Mouse (Mus musculus) brown adipose tissue, adult 24 weeks (tissue): ENCODE measurements around the gene Inf2. TPM values are rescaled to one million over a fixed set of nuclear protein-coding genes. Genes with fewer than 3 reads are reported as not detected.

Source experiments
- H3K27ac ChIP-seq: fragments of 200-500 bp; replicated peaks from 2 replicates; pipeline ENCODE4 v1.5.1; 2012; ENCODE audit warnings: low read depth, mild to moderate bottlenecking, low read length
- H3K4me1 ChIP-seq: fragments of 200-500 bp; 2 replicates; pipeline ENCODE4 v1.6.1; 2012; ENCODE audit warnings: low read length, mixed read lengths; ENCODE audit not compliant: control insufficient read depth, insufficient read depth, insufficient read length
- H3K4me3 ChIP-seq: fragments of 200-500 bp; 2 replicates; pipeline ENCODE4 v1.5.1; 2012; ENCODE audit warnings: low read depth, mild to moderate bottlenecking, low read length, moderate library complexity; ENCODE audit not compliant: insufficient read depth
- polyA plus RNA-seq: library from polyadenylated mRNA; stranded (reverse); fragments of >200 nt; gene quantifications from 2 replicates; pipeline ENCODE4 v1.2.4, GENCODE M21; 2012; ENCODE audit not compliant: missing spikeins, insufficient read depth, insufficient read length

The Inf2 gene
- polyA plus RNA-seq = 12.9 and 13.5 TPM in 2 replicates

DNA sequence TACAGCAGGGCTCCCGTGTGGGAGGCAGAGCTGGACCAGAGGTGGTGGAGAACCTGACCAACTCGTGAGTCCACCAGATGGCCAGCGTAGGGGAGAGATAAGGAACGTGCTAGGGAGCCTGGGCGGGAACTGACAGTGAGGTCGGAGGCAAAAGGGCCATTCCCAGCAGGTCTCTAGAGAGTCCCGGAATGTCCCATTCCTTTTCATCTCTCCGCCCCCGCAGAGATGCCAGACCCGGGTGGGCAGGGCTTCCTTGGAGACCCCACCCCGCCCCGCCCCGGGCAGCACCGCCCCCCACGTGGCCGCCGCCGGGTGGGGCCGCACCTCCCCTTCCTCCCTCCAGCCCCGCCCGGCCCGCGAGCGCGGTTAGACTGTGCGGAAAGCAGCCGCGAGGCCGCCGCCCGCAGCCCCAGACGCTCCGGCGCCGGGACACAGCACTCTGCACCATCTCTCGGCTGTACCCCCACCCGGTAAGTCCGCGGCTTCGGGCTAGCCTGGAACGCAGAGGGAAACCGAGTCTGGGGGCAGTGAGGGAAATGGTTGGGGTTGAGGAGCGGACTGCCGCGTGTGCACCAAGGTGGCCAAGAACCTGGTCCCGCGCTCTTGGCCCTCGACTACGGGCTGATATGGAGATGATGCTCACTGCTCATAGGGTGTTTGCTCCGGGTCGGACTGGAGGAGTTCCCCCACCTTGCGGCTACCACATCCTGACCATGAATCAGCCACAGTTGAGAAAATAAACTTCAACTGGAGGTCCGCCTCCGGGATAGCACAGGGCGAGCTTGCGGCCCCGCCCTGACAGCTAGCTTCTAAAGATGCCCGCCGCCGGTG lies at the start of gene Inf2:
Inf2 (plus strand) TSS at position 359 of the 831 bp plus-strand sequence.
- Histone ChIP-seq H3K4me3 (peak within 1 kb of the TSS; percentile 70), H3K4me1 (peaks cover 41% of the 10 kb centered on the region), H3K27ac (peak within 1 kb of the TSS; percentile 71)

DNA sequence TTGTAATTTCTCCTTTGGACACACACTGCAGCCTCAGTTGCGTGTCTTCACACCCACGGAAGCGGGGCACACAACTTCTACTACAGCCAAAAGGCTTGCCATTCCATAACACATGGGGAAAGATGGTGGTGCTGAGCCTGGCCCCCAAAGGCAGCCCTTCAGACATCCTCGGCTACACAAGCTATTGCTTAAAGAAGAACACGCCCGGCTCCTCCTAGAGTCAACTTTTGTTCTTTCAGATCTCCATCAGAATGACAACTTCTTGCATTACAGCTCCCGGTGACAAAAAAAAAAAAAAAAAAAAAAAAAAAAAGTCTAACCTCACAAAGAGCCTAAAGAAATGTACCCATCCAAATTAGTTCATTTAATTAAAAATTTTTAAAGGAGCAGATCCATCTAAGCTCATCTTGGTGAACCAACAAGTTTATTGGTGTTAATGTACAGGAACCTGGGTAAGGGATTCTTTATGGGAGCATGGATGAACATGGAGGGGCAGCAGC lies 49.1 kb upstream of the Inf2 start:
- Histone ChIP-seq H3K4me3 (no peak overlapping the region), H3K4me1 (no peaks in the 10 kb centered on the region), H3K27ac (no peak overlapping the region)

DNA sequence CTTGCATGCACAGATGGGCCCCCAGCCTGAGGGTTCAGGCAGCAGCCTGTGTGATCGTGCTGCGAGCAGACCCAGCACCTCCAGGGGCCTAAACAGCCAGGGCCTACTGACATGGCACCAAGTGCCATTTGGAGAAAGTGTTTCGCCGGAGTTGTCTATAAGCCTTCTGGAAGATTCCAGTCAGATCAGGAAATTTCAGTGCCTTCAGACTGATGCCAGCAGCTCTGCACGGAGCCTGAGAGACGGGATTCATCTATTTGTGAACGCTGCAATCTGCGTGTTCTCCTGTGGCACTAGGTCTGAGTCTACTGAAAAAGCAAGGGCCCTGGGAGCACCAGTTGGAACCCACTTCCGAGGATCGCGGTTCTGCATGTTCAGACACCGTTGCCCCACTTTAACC lies 48.3 kb upstream of the Inf2 start:
- Histone ChIP-seq H3K4me3 (no peak overlapping the region), H3K27ac (no peak overlapping the region), H3K4me1 (no peaks in the 10 kb centered on the region)

DNA sequence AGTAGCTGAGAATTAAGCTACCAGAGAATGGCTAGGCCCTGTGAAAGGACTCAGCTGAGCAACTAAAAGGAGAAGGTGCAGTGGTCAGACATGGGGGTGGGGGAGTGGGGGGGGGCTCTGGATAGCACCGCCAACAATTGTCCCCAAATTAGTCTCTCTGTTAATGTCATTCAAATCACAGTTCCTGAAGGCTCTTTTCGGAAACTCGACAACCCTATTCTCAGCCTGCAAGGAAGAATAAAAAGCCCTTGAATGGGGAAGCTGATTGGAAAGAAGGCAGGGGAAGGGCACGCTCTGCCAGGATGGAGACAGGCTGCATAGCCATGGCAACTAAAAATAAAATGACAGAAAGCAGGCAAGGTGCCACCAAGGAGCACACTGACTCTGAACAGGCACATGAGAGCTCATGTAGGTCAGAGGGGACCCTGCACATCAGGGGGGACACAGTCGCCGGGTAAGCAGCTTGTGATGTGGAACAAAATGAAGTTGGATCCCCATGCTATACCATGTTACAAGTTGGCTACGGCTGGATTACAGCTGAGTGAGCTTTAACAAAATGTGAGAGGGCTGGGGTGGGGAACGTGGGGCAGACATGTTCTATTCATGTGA lies 47.0 kb upstream of the Inf2 start:
- Histone ChIP-seq H3K27ac (no peak overlapping the region), H3K4me1 (no peaks in the 10 kb centered on the region), H3K4me3 (no peak overlapping the region)

DNA sequence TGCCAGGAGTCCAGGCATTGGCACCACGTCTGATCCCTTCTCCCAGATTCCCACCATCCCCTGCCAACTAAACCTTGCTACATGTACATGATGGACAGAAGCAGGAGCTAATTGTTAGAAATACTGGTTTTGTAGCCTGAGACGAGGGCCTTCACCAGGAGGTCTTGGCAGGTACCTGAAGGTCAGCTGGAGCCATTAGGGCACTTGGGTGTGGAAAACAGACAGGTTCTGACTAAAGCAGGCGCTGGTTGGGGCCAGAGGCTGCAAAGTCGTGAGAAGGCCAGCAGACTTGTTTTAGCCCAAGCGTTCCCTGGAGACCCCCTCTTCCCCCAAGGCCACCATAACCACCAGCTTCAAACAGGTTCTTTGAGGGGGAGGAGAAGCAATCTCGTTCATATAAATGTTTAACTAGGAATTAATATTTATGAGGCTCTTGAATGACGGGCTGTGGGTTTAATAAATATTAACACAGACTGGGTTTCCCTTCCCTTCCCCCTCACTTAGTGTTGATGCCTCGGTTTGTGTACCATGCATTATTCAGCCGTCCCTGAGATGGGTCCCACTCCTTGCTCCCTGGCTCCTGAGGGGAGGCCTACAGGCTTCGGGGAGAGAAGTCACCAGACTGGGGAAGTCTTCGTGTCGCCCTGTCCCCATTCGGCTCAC lies 46.2 kb upstream of the Inf2 start:
- Histone ChIP-seq H3K4me3 (no peak overlapping the region), H3K27ac (no peak overlapping the region), H3K4me1 (no peaks in the 10 kb centered on the region)

DNA sequence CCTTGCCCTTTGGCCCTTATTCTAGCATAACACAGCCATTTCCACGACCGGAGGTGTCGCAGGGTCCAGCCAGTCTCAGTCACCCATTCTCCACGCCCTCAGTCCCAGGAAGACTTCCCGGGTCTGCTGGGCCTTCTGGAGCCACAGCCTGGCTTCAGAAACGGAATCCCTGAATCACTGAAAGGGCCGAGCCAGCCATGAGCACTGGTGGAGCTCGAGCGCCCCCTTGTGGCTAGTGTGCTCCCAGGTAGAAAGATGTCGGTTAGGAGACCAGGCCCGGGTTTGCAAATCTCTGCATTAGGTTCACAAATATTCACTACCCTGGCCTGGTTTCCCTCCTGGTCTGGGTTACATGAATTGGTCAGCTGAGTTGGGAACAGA lies 45.7 kb upstream of the Inf2 start:
- Histone ChIP-seq H3K4me3 (no peak overlapping the region), H3K4me1 (no peaks in the 10 kb centered on the region), H3K27ac (no peak overlapping the region)

DNA sequence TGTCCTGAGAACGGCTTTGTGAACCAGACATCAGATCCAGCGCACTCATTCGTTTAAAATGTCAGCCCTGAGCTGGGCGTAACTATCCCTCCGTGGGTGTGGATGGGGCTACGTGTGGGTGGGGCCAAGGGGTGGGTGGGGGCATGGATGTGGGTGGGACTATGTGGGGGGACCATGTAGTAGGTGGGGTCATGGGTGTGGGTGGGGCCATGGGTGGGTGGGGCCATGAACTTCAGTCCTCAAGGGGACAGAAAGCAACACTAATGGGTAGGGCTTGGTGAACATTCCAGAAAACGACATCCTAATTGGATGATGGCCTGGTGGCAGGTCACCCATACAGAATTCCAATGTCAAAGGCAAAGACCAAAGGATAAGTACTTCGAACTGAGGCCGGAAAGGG lies 44.6 kb upstream of the Inf2 start:
- H3K4me3 ChIP-seq = no peak overlapping the region
- no peaks in the 10 kb centered on the region for H3K4me1 ChIP-seq
- no peak overlapping the region for H3K27ac ChIP-seq

DNA sequence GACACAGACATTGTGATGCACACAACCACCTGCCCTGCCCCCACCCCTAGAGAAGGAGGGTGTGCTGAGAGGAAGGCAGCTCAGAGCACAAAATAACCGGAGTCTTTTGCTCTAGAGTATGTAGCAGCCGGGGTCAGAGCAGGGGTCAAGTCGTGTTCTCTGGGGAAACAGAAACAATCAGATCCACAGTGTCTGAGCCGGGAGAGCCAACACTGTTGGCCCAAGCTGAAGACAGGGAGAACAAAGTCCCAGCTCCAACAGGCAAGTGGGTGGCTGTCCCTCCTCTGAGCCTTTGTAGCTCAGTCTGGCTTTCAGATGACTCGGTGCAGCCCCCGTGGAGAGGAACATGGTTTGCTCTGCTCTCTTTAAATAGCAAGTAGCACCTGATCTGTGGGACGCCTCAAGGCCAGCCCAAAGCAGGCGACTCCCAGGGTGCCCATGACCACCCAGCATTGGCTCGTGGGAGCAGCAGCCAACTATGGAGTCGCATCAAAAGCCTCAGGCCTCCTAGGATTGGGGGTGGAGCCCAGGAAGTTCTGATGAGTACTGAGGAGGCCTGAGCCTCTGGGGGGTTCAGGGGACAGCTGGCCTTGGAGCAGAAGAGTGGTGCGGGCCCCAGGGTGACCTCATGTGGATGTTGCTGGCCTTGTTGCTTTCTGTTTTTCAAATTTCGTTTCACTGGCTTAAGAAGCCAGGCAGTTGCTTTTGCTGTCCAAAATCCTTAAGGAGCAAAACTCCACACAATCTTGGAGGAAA lies 43.5 kb upstream of the Inf2 start:
- H3K4me3 ChIP-seq = no peak overlapping the region
- H3K27ac ChIP-seq = no peak overlapping the region
- H3K4me1 ChIP-seq = no peaks in the 10 kb centered on the region

DNA sequence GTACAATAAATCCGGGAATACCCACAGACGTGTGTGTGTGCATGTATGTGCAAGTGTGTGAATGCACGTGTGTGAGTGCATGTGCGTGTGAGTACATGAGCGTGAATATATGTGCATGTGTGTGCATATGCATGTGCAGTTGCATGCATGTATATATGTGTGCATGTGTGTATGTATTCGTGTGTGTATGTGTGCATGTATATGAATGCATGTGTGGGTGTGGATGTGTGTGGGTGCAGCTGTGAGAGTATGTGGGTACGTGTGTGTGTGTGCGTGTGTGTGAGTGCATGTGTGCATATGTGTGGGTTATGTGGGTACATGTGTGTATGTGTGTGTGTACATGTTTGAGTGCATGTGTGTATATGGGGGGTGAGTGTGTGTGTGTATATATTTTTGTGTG lies 42.5 kb upstream of the Inf2 start:
- Histone ChIP-seq H3K27ac (no peak overlapping the region), H3K4me3 (no peak overlapping the region), H3K4me1 (no peaks in the 10 kb centered on the region)

DNA sequence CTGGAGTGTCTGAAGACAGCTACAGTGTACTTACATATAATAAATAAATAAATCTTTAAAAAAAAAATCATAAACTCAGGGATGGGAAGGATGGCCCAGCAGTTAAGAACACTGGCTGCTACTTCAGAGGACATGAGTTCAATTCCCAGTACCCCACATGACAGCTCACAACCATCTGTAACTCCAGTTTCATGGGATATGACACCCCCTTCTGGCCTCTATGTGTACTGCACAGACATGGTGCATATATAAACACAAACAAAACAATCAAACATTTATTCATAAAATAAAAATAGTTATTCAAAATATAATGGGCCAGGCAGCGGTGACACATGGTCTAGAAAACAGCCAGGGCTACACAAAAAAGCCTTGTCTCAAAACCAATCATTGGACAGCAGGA lies 39.3 kb upstream of the Inf2 start:
- Histone ChIP-seq H3K4me3 (no peak overlapping the region), H3K4me1 (no peaks in the 10 kb centered on the region), H3K27ac (no peak overlapping the region)

DNA sequence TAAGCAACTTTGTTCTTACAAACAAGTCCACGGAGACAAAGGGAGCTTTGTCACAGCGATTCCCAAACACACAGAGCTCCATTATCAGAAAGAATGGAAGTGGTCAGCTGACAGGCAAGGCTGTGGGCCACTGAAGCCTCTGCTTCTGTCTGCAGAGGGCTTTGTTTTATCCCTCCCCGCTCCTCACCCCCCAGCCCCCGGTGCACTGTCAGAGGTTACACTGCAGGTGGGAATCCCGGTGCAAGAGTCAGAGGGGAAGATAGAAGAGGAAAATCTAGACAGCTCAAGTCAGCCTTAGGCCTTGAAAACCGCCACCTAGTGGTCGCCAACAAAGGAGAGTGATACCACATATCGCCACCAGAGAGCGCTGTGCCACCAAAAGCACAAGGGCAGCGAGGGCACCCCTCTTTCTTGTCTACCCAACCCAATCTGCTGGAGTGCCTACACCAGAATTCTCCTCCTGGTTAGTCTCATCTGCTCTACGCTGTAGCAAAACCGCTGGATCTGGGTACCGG lies 36.7 kb upstream of the Inf2 start:
- H3K27ac ChIP-seq = no peak overlapping the region
- H3K4me3 ChIP-seq = no peak overlapping the region
- peaks cover 8% of the 10 kb centered on the region for H3K4me1 ChIP-seq

DNA sequence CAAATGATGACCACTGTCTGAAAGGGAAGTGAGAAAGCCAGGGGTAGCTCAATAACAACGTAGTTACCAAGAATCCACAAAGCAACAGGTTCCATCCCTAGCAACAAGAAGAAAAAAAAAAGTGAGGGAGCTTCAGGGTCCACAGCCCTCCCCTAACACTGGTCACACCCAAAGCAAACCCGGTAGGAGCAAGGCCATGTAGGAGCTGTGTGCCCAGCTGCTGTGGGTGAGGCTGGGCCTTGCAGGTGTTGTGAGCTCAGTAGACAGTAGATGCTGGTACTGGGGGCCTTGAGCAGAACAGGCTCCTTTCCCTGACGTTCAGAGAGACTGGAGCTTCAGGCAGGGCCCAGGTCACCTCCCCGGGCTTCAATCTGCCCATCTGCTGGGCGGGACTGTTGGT lies 36.1 kb upstream of the Inf2 start:
- H3K4me1 ChIP-seq = peaks cover 11% of the 10 kb centered on the region
- no peak overlapping the region for H3K4me3 ChIP-seq
- H3K27ac ChIP-seq = no peak overlapping the region

DNA sequence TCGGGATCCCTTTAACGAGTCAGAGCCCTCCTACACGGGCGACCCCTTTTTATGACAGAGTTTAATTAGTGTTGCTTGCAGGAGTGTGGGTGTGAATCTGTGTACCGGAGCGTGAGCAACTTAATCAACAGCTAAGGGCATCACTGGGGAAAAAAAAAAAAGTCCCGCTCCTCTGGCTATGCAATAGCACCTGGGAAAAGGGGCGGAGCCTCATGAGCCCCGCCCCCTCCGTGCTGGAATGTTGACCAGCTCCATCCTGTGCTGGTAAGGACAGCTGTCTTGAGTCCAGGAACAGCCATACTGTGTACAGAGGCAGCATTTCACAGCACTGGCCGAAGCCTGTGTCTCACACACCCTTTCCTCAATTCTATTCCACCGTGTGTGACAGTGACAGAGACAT lies 33.7 kb upstream of the Inf2 start:
- Histone ChIP-seq H3K4me3 (no peak overlapping the region), H3K4me1 (peaks cover 22% of the 10 kb centered on the region), H3K27ac (no peak overlapping the region)

DNA sequence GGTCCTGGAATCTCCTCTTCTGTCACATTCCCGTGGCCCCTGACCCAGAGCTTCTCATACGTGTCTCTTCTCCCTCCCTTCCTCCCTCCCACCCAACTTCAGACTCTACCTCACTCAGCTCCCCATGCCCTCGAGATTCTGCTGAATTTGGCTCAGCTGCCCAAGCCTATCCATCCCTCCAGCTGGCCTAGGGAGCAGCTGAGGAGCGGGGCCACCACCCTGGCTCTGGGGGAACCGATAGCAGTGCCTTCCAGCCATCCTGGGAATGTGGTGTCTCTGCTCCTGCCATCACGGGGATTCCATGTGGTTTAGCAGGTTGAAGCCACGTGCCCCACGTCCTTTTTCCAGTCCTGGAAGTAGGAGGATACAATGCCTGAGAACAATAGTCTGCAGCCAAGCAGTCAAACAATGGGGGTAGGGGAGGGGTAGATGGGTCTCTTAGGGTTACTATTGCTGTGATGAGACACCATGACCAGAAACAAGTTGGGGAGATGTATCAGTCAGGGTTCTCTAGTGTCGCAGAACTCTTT lies 32.0 kb upstream of the Inf2 start:
- peak overlapping the region; percentile 67; the same call in 1 of the 2 replicates for H3K27ac ChIP-seq
- peaks cover 27% of the 10 kb centered on the region for H3K4me1 ChIP-seq
- H3K4me3 ChIP-seq = no peak overlapping the region
